Mouse (Mus musculus) thymus, postnatal 10 days (tissue): ENCODE results near the gene Plscr5.
"Not testable (repeated sequence)": the region's sequence is repeated elsewhere in the genome, so short reads cannot be mapped to it uniquely, and the experiment has no call there.

Source experiments
- DNase-seq, 2 experiments: peaks; one replicate each; pipeline ENCODE4 v3.0.0; 2021; ENCODE audit warnings: low spot score in 2 of 2

The Plscr5 gene

DNA sequence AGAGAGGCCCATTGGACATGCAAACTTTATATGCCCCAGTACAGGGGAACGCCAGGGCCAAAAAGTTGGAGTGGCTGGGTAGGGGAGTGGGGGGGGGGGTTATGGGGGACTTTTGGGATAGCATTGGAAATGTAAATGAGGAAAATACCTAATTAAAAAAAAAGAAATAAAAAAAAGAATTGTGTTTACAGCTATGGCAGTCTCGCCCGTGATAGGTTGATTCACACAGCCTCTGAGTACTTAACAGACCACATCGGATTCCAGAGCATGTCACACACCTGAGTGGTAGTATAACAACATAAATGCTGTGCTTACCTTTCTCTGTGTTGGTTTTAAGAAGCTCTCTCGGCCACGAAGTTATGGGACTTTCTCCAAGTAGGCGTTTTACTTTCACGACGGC lies at the start of gene Plscr5:
TSS of gene Plscr5 (plus strand) at position 301 of the 400 bp plus-strand sequence.
- DNase-seq, result not testable (repeated sequence)

DNA sequence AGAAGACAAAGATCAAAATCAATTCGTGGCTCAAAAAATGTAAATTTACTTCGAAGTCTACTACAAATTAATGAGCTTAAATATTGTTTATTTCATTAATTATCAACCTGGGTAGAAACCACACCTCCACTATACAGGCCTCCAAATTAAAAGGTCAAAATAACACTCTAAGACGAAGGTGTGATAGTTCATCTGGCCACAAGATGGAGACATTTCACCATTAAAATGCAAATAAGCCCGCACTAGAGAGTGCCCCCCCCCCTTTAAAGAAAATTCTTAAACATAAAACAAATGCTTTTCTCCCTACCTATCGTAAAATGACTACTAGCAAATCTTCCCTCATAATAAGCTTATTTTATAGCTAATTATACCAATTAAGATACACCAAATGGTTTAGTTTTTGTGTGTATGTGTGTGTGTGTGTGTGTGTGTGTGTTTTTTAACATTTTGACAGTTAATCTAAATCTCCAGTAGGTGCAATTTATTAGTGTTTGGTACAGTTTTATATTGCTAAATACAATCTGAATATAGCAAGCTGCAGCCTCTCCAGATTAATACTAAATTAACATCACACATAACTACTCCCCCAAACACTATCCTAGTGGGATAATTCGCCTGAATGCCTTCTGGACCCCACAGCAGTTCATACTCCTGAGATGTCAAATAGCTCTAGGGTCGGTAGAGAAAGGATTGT lies 45.0 kb upstream of the Plscr5 start:
- peak in 1 of 2 experiments; percentile 6 for DNase-seq

DNA sequence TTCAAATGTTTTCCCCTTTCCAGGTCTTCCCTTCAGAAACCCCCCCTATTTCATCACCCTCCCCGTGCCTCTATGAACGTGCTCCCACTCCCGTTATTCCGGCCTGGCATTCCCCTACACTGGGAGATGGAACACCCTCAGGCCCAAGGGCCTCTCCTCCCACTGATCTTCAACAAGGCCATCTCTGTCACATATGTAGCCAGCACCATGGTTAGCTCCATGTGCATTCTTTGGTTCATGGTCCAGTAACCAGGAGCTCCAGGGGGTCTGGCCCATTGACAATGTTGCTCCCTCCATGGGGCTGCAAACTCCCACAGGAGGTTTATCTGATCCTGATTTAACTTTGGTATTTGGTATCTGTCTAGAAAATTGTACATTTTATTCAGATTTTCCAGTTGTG lies 30.5 kb upstream of the Plscr5 start:
- no peak for DNase-seq

- no peak for DNase-seq
Observed at GRCm38 (mm10) chr9:92173318-92173985, 19.3 kb upstream of the Plscr5 start.

- DNase-seq, result no peak
Observed at GRCm38 (mm10) chr9:92174176-92175075, 18.3 kb upstream of the Plscr5 start.

- no peak for DNase-seq
Observed at GRCm38 (mm10) chr9:92178861-92179469, 13.8 kb upstream of the Plscr5 start.

- no peak for DNase-seq
Observed at GRCm38 (mm10) chr9:92191295-92191694, 1.4 kb upstream of the Plscr5 start.

DNA sequence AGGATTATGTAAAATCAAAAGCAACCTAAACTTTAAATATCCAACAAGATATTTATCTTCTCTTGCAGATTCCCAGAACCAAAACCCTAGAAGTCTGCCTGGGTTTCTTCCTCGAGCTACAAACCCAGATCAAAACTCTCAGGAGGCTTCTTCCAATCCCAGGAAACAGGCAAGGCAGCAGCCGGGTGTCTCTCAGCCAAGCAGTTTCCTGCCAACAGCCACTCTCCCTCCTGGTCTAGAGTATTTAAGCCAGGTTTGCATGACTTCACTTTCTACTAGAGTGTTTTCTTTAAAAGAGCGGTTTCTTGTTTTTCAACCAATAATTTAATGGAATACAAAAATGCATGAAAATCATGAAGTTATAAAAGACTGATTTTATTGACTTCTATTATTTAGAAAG lies 5.7 kb downstream of the Plscr5 start:
- DNase-seq, result no peak

GRCm38 (mm10) chr9:92199564-92199963 lies 6.8 kb downstream of the Plscr5 start:
- no peak for DNase-seq

- DNase-seq, result no peak
Observed at GRCm38 (mm10) chr9:92204397-92204796, 11.7 kb downstream of the Plscr5 start.

DNA sequence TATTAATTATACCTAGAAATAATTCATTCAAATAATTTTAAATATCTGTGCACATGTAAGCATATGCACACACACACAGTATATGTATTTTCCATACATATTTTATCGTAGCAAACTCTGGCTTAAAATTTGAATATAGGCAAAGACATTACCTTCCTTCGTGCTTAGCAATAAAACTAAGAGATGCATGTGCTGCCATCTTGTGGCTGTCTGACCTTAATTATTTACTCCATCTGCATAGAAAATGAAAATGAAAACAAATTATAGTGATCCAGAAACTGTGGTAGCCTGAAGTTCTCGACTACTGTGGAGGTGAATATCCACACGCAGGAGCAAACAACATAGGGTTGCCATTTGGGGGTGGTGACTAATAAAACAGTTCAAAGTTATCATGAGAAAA lies 14.6 kb downstream of the Plscr5 start:
- DNase-seq, result peak in 1 of 2 experiments; percentile 12

DNA sequence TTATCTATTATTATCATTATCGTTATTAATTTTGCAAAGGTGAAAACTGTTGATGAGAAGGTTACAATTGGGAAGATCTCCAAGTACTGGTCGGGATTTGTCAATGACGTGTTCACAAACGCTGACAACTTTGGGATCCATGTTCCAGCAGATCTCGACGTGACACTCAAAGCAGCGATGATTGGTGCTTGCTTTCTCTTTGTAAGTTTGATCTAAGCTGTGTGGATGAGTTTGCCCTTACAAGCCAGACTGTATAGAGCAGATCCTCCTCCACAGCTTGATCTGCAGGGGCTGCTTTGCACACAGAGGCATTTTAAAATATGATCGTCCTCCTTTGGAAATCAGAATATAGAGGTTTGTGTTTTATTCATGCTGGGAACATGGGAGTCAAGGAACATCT lies 15.0 kb downstream of the Plscr5 start:
- DNase-seq, result no peak

- no peak for DNase-seq
Observed at GRCm38 (mm10) chr9:92209850-92210249, 17.1 kb downstream of the Plscr5 start.

DNA sequence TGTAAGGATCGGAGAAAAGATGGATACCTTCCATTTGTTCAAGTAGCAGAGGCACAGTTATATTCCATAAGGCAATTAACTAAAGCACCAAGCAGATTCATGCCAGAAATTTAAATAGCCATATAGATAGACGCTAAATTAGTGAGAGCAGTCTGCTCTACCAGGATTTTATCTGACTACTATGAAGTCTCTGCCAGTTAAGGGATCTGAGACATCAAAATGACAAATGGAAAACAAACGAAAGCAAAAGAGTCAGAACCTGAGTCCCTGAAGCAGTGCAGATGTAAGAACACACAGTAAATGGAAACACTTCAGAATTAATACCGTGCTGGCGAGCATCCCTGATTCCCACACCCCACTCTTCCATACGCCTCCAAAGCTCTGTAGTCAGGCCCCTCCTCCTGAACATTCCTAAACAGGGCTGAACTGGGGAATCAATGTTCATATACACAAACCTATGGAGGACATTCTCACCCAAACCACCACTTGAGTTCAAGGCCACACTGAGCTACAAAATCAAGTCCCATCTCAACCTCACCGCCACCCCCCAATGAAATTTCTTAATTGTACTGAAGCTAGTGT lies 17.7 kb downstream of the Plscr5 start:
- DNase-seq, result no peak

GRCm38 (mm10) chr9:92211048-92211447 lies 18.3 kb downstream of the Plscr5 start:
- DNase-seq, result no peak

DNA sequence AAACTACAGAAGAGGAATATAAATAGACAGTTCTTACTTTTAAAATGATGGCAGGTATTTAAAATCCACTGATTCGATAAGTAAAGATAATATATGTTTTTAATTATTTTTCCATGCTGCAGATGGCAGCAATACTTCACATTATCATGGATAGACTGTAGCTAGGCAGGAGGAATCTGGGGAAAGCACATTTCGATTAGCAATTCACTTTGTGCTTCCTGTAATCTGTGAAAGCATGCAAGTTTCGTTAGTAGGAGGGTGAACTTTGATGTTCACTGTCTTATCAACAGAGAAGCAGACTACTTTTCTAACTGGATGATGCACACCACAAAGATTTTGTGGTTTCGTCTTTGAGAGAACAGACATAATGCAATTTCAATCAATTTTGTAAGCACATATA lies 24.7 kb downstream of the Plscr5 start:
- no peak for DNase-seq

DNA sequence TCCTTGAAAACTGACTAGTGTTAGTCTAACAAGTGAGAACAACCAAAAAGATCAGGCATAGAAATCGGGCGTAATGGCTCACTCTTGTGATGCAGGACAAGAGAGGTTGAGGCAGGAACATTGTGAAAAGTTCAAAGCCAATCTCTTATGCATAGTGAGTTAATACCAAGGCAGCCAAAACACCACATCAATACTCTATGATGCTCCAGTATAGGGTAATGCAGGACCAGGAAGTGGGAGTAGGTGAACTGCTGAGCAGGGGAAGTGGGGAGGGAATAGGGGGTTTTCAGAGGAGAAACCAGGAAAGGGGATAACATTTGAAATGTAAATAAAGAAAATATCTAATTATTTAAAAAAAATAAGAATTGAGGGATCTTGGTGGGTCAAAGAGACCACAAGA lies 25.2 kb downstream of the Plscr5 start:
- DNase-seq, result no peak

DNA sequence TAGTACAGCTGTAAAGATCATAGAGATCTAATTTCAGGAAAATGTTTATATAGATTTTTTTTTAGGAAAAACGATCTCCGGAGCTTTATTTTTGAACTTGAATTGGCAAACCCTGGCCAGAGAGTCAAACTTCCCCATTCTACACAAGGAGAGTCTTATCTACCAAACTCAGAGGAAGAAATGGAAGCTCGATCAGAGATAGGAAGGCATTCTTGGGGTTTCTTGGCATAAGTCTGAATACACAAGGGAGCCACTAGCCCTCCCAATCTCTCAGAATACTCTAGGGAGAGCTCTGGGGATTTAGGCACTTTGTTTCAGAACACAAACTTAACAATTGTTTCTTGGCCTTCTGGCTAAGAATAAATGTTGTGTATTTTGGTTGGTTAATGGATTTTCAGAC lies 27.4 kb downstream of the Plscr5 start:
- no peak for DNase-seq

- no peak for DNase-seq
Observed at GRCm38 (mm10) chr9:92221480-92221879, 28.7 kb downstream of the Plscr5 start.

DNA sequence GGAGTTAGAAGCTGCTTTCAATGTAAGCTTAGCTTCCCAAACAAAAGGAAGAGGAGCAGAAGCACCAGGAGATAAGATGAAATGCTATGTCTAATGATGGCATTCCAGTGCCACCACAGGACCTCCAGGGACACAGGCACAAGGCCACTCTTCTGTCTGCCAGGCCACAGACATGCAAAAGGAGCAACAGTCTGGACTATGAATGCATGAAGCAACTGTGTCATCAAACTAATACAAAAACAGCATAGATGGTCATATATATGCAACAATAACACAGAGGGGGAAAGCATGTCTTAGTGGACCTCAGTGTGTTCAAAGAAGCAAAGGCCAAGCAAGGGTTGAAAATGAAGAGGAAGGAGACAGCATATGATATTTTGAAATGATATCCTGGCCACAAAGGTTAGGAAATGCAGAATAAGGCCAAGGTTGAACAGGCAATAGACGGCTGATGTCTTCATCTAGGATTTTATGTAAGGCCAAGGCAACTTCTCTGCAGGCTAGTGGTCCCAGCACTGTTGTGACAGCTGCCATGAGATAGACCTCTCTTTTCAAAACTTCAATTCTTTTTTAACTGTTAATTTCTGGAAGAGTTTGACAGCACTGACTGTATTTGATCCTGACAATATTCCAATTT lies 32.0 kb downstream of the Plscr5 start:
- DNase-seq, result no peak

DNA sequence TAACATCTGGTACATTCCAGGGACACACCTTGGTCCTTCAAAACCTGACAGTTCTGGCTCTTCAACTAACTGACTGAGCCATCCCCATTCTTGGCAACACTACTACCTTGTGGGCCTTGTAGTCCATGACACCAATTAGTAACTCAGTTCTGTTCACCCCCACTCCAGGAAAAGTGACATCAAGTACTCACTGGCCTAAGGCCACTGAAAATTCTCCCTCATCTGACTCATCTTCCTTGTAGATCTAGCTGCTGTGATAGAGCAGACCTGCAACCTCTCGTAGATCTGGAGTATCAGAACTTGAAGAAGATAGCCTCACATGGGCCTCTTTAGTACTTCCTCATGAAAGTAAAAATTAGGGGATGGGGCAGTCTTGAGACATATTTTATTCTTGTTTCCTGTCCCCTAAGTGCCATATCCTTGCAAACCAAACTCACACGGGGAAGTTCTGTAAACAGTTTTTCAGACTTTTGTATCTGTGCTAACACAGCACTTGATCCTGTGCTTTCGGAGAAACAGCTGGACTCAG lies 33.5 kb downstream of the Plscr5 start:
- no peak for DNase-seq
